Mouse (Mus musculus): ENCODE results near the gene Mcm5. TPM values are rescaled to one million over a fixed set of nuclear protein-coding genes. Genes with fewer than 3 reads are reported as not detected.
A peak's percentile ranks its signal among the peaks of the same experiment; 100 is the strongest.

The Mcm5 gene
- polyA plus RNA-seq, 1 experiment, result 7.7 TPM

- H3K4me3 ChIP-seq (ENCODE audit: insufficient read depth, low read length), result no peak overlapping the region
- peaks cover 4% of the 10 kb centered on the region for H3K4me1 ChIP-seq (ENCODE audit: control insufficient read depth, insufficient read depth, low read length)
- TF ChIP-seq CTCF (IDR thresholded peaks at IDR 0.05; ENCODE audit: extremely low read depth, insufficient read depth, low read length) (no peak), POLR2A (IDR thresholded peaks at IDR 0.05; ENCODE audit: extremely low read depth, insufficient read depth, low read length) (no peak)
- no peak overlapping the region for H3K27ac ChIP-seq (ENCODE audit: insufficient read depth, low read length)
These were observed 18.5 kb upstream of the Mcm5 start for GRCm38 (mm10) chr8:75090781-75091365.

GRCm38 (mm10) chr8:75093399-75094156, 15.8 kb upstream of the Mcm5 start, which contains the start of gene Hmox1:
Hmox1 (plus strand) TSS chr8:75093621.
- Histone ChIP-seq H3K27ac (ENCODE audit: insufficient read depth, low read length) (no peak within 1 kb of the TSS), H3K4me3 (ENCODE audit: insufficient read depth, low read length) (peak within 1 kb of the TSS; percentile 42), H3K4me1 (ENCODE audit: control insufficient read depth, insufficient read depth, low read length) (peaks cover 4% of the 10 kb centered on the region)
- TF ChIP-seq POLR2A (IDR thresholded peaks at IDR 0.05; ENCODE audit: extremely low read depth, insufficient read depth, low read length) (peak; percentile 67; the same call in 1 of the 2 replicates), CTCF (IDR thresholded peaks at IDR 0.05; ENCODE audit: extremely low read depth, insufficient read depth, low read length) (no peak)

- H3K27ac ChIP-seq (ENCODE audit: insufficient read depth, low read length), result no peak overlapping the region
- TF ChIP-seq POLR2A (IDR thresholded peaks at IDR 0.05; ENCODE audit: extremely low read depth, insufficient read depth, low read length) (no peak), CTCF (IDR thresholded peaks at IDR 0.05; ENCODE audit: extremely low read depth, insufficient read depth, low read length) (no peak)
These were observed 6.4 kb upstream of the Mcm5 start for GRCm38 (mm10) chr8:75102956-75103355.

GRCm38 (mm10) chr8:75103376-75103878, 5.9 kb upstream of the Mcm5 start:
- H3K4me3 ChIP-seq (ENCODE audit: insufficient read depth, low read length), result no peak overlapping the region
- TF ChIP-seq POLR2A (IDR thresholded peaks at IDR 0.05; ENCODE audit: extremely low read depth, insufficient read depth, low read length), result no peak
- no peak for TF ChIP-seq CTCF (IDR thresholded peaks at IDR 0.05; ENCODE audit: extremely low read depth, insufficient read depth, low read length)

More at GRCm38 (mm10) chr8:75102956-75103355, 6.4 kb upstream of the Mcm5 start:
- Histone ChIP-seq H3K4me1 (ENCODE audit: control insufficient read depth, insufficient read depth, low read length) (no peaks in the 10 kb centered on the region), H3K4me3 (ENCODE audit: insufficient read depth, low read length) (no peak overlapping the region)

GRCm38 (mm10) chr8:75108527-75109235, 688 bp upstream of the Mcm5 start:
- Histone ChIP-seq H3K4me3 (ENCODE audit: insufficient read depth, low read length) (peak overlapping the region; percentile 36), H3K27ac (ENCODE audit: insufficient read depth, low read length) (no peak overlapping the region), H3K4me1 (ENCODE audit: control insufficient read depth, insufficient read depth, low read length) (no peaks in the 10 kb centered on the region)
- TF ChIP-seq POLR2A (IDR thresholded peaks at IDR 0.05; ENCODE audit: extremely low read depth, insufficient read depth, low read length) (no peak), CTCF (IDR thresholded peaks at IDR 0.05; ENCODE audit: extremely low read depth, insufficient read depth, low read length) (peak; percentile 89)

More at GRCm38 (mm10) chr8:75103376-75103878, 5.9 kb upstream of the Mcm5 start:
- Histone ChIP-seq H3K4me1 (ENCODE audit: control insufficient read depth, insufficient read depth, low read length) (no peaks in the 10 kb centered on the region), H3K27ac (ENCODE audit: insufficient read depth, low read length) (no peak overlapping the region)

GRCm38 (mm10) chr8:75110093-75110492, 724 bp downstream of the Mcm5 start:
- Histone ChIP-seq H3K27ac (ENCODE audit: insufficient read depth, low read length) (no peak overlapping the region), H3K4me3 (ENCODE audit: insufficient read depth, low read length) (peak overlapping the region; percentile 36; the same call in 1 of the 2 replicates), H3K4me1 (ENCODE audit: control insufficient read depth, insufficient read depth, low read length) (no peaks in the 10 kb centered on the region)
- TF ChIP-seq POLR2A (IDR thresholded peaks at IDR 0.05; ENCODE audit: extremely low read depth, insufficient read depth, low read length) (no peak), CTCF (IDR thresholded peaks at IDR 0.05; ENCODE audit: extremely low read depth, insufficient read depth, low read length) (no peak)

- H3K27ac ChIP-seq (ENCODE audit: insufficient read depth, low read length), result no peak overlapping the region
- H3K4me1 ChIP-seq (ENCODE audit: control insufficient read depth, insufficient read depth, low read length), result no peaks in the 10 kb centered on the region
- no peak overlapping the region for H3K4me3 ChIP-seq (ENCODE audit: insufficient read depth, low read length)
- TF ChIP-seq CTCF (IDR thresholded peaks at IDR 0.05; ENCODE audit: extremely low read depth, insufficient read depth, low read length), result no peak
- no peak for TF ChIP-seq POLR2A (IDR thresholded peaks at IDR 0.05; ENCODE audit: extremely low read depth, insufficient read depth, low read length)
These were observed 9.1 kb downstream of the Mcm5 start for GRCm38 (mm10) chr8:75118505-75118904.

GRCm38 (mm10) chr8:75119287-75119686, 9.9 kb downstream of the Mcm5 start:
- H3K27ac ChIP-seq (ENCODE audit: insufficient read depth, low read length), result no peak overlapping the region
- H3K4me3 ChIP-seq (ENCODE audit: insufficient read depth, low read length), result no peak overlapping the region
- TF ChIP-seq CTCF (IDR thresholded peaks at IDR 0.05; ENCODE audit: extremely low read depth, insufficient read depth, low read length), result no peak
- no peak for TF ChIP-seq POLR2A (IDR thresholded peaks at IDR 0.05; ENCODE audit: extremely low read depth, insufficient read depth, low read length)
- H3K4me1 ChIP-seq (ENCODE audit: control insufficient read depth, insufficient read depth, low read length), result no peaks in the 10 kb centered on the region

GRCm38 (mm10) chr8:75119747-75120146, 10.4 kb downstream of the Mcm5 start:
- Histone ChIP-seq H3K27ac (ENCODE audit: insufficient read depth, low read length) (no peak overlapping the region), H3K4me1 (ENCODE audit: control insufficient read depth, insufficient read depth, low read length) (no peaks in the 10 kb centered on the region), H3K4me3 (ENCODE audit: insufficient read depth, low read length) (no peak overlapping the region)
- TF ChIP-seq CTCF (IDR thresholded peaks at IDR 0.05; ENCODE audit: extremely low read depth, insufficient read depth, low read length) (no peak), POLR2A (IDR thresholded peaks at IDR 0.05; ENCODE audit: extremely low read depth, insufficient read depth, low read length) (no peak)
